Mouse (Mus musculus) lung, adult 2 months (tissue): ENCODE data around the gene Zfp869. TPM values are rescaled to one million over a fixed set of nuclear protein-coding genes. Genes with fewer than 3 reads are reported as not detected.
"Not testable (repeated sequence)": the region's sequence is repeated elsewhere in the genome, so short reads cannot be mapped to it uniquely, and the experiment has no call there.

Experiments used
- DNase-seq: peaks from one replicate; pipeline ENCODE4 v3.0.0; 2022
- H3K4me1 ChIP-seq: fragments of 200-500 bp; 2 replicates; pipeline ENCODE4 v1.6.1; 2011; ENCODE audit warnings: low read length; ENCODE audit not compliant: control insufficient read depth, insufficient read depth
- H3K4me3 ChIP-seq: fragments of 200-500 bp; replicated peaks from 2 replicates; pipeline ENCODE3; 2011; ENCODE audit warnings: low read depth, mild to moderate bottlenecking, control low read depth, low read length; ENCODE audit errors: extremely low read depth
- CTCF ChIP-seq: fragments of 200-500 bp; IDR thresholded peaks from 2 replicates; pipeline ENCODE4 v1.5.1; 2011; ENCODE audit warnings: mild to moderate bottlenecking, low read length, control low read depth; ENCODE audit not compliant: insufficient read depth
- POLR2A ChIP-seq: fragments of 200-500 bp; IDR thresholded peaks from 2 replicates; pipeline ENCODE4 v1.6.1; 2011; ENCODE audit warnings: low read depth, mild to moderate bottlenecking, control low read depth, low read length, borderline replicate concordance; ENCODE audit errors: extremely low read depth
- WGBS: fragments of 180-500 bp; shearing (Covaris S2); methylation state at CpG from one replicate; pipeline ENCODE4 v1.1.7; 2018; 5-methylcytosine and 5-hydroxymethylcytosine counted together
- polyA plus RNA-seq: library from polyadenylated mRNA; depleted of rRNA; stranded (reverse); fragments of >200 nt; gene quantifications from 2 replicates; pipeline ENCODE4 v1.2.3, GENCODE M21; 2012; rRNA removed

Gene Zfp869
- 2.4 and 4.7 TPM in 2 replicates for polyA plus RNA-seq

DNA sequence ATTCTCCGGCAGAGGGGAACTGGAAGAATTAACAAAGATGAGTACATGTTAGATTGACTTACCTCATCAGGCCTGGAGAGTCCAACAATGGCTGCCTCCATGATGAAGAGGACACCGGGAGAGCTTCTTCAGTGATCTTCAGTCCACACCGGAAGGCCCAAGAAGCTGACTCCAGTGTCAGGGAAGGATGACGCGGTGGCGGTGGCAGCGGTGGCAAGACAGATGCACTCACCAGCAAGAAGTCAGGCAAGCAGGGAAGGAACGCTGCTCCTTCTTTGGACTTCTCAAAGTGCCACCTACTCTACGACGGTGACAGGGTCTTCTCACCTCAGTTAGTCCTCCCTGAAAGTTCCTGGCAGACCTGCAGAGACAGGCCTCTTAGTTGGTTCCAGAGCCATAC is at the start of gene Zfp869:
TSS of gene Zfp869 (minus strand) at position 101 of the 400 bp plus-strand sequence.
- H3K4me1 ChIP-seq, H3K4me3 ChIP-seq, DNase-seq: not testable (repeated sequence)
- WGBS, result 96% methylated on average over 10 of the region's 10 CpGs

DNA sequence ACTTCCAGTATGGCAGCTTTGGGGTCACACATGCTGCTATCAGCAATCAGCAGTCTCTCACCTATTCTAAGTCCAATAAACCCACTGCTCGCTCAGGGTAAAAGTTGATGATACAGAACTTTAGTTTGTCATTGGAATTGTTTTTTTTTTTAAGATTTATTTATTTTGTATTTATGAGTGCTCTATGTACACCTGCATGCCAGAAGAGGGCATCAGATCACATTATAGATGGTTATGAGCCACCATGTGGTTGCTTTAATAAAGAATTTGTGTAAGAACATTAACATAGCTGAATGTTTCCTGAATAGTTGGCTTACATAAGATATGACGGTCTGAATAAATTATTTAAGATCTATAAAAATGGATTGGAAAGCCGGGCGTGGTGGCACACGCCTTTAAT is 47.8 kb upstream of the Zfp869 start:
- no peak for DNase-seq
- Histone ChIP-seq H3K4me3 (no peak overlapping the region), H3K4me1 (no peaks in the 10 kb centered on the region)
- 90% methylated on average over 5 of the region's 5 CpGs for WGBS
- no peak for TF ChIP-seq POLR2A
- no peak for TF ChIP-seq CTCF

DNA sequence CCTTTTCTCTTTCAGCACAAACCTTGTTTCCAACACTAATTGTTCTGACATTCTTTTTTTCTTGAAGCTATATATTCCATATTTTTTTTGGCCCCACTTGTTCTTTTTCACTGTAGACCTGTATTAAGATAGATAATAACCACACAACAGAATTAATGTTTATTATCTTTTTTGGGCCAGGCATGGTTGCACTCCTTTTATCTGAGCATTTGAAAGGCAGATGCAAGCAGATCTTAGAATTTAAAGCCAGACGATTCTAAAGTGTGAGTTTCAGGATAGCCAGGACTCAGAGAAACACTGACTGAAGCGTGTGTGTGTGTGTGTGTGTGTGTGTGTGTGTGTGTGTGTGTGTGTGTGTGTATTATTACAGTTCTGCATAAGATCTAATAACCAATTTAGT is 41.9 kb upstream of the Zfp869 start:
- no peak for DNase-seq
- Histone ChIP-seq H3K4me1 (no peaks in the 10 kb centered on the region), H3K4me3 (no peak overlapping the region)
- TF ChIP-seq POLR2A (no peak), CTCF (no peak)
- WGBS, result 89% methylated on average over 2 of the region's 2 CpGs

DNA sequence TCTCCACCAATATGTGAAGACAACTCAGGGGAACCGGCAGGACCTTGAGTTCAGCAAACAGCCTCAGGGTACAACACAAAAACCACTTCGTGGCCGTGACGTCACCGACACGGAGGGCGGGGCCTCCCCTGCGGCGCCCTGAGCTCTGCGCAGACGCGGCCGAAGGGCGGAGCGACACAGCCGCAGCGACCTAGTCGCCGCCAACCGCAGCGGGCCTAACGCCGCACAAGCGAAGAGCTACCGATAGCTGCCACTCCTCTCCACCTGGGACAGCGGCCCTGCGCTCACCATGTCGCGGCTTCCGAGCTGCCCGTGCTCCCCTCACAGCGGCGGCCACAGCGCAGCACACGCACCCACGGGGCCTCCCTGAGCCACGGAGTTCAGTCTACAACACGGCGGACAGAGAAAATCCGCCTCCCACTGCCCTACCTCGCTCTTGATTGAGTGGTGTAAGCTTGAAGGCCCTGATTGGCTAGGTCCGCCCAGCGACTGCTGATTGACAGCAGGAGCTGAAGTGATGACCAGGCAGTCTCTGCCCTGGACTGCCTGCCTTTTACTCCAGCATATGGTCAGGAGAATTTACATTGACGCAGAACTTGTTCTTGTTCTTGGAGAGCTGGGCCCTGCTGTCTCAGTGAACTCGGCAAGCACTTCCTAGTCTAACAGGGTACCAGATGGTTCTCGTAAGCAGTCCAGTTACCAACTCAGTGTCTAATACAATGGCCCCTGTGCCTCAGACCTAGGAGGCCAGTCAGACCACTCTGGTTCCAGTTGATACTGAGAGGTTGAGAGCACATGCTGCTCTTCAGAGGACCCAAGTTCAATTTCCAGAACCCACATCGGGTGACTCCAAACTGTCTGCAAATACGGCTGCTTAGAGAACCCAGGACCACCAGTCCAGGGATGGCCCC is 39.3 kb upstream of the Zfp869 start, which contains the start of gene Zfp963:
TSS of gene Zfp963 (minus strand) at position 427 of the 911 bp plus-strand sequence.
- no peaks in the 10 kb centered on the region for H3K4me1 ChIP-seq
- WGBS, result 3% methylated on average over 48 of the region's 48 CpGs
- DNase-seq, result peak; percentile 98
- peak; percentile 100 for TF ChIP-seq POLR2A
- TF ChIP-seq CTCF, result no peak
- H3K4me3 ChIP-seq, result peak within 1 kb of the TSS; percentile 92

DNA sequence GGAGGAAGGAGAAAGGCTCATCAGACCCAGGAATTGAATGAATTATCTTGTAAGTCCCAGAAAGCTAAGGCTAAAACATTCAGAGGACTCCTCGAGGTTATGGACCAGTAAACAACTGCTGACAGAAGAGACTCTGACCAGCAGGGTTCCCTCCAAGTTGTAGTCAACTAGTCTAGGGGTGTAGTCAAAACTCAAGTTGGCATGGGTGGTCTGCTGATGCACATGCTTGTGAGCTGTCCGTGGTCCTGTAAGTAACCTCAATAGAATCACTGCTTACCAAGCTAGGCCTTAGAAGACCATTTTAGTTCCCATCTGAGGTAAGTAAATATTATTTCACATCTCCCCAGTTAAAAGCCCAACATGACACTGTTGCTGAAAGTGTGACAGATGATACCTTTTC is 30.7 kb upstream of the Zfp869 start:
- 79% methylated on average over 2 of the region's 2 CpGs for WGBS
- no peak for DNase-seq
- TF ChIP-seq POLR2A, result no peak
- TF ChIP-seq CTCF, result no peak

DNA sequence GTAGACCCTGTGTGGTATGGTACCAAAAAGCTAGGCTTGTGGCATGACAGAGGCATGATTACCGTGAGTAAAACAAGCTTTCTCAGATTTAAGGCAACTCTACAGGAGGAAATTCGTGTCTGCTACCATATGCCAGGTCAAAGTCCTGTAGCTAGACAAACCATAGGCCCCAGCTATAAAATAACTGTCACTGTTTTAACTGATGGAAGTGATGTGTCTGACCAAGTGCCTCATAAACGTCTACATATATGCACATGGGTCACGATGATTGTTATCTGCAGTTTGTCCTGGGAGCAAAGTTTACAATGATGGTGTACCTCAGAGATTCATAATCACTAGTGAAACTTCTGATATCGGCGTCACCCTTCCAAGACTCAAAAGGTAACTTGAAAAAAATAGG is 30.2 kb upstream of the Zfp869 start:
- WGBS, result 80% methylated on average over 6 of the region's 6 CpGs
- TF ChIP-seq POLR2A, result no peak
- H3K4me3 ChIP-seq, result no peak overlapping the region
- H3K4me1 ChIP-seq, result no peaks in the 10 kb centered on the region
- DNase-seq, result no peak

More for the DNA sequence above, 30.7 kb upstream of the Zfp869 start:
- no peaks in the 10 kb centered on the region for H3K4me1 ChIP-seq
- no peak overlapping the region for H3K4me3 ChIP-seq

DNA sequence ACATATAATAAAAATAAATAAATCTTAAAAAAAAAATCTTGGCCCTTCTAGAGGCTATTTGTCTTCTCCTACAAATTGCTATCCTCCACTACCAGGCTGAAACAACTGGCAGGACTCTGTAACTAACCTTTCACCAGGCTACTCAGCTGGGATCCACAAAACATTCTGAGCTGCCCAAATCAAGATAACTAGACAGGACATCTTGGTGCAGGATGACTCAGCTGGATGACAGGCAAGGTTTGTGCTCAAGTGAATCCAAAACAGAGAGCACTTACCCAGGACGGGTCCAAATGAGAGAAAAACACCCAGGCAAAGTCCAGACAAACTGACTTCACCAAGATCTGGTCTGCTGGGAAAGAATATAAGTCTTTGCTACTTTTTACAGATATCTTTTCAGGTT is 25.0 kb upstream of the Zfp869 start:
- WGBS, result 69% methylated on average over 1 of the region's 1 CpGs
- no peak for DNase-seq

DNA sequence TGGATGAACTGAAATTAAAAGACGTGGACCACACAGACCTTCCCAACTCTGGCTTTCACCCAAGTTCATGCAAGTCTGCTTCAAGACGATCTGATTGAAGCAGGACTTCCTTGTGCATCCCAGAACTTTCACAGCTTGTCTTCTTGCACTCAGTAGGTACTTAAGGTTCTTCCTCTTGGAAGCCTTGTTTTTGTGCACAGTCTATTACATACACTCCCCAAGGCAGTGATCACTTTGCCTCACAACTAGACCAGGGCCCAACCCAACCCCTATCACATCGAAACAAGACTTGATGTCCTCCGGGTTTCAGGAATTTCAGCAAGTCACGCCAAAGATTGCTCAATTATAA is 6.7 kb upstream of the Zfp869 start:
- H3K4me3 ChIP-seq, result peak overlapping the region; percentile 40
- TF ChIP-seq CTCF (no peak), POLR2A (no peak)
- H3K4me1 ChIP-seq, result peaks cover 2% of the 10 kb centered on the region; the same call in 1 of the 2 replicates
- DNase-seq, result no peak
- whole genome bisulfite sequencing, result 34% methylated on average over 5 of the region's 5 CpGs

More for the DNA sequence above, 25.0 kb upstream of the Zfp869 start:
- Histone ChIP-seq H3K4me3 (no peak overlapping the region), H3K4me1 (no peaks in the 10 kb centered on the region)
- TF ChIP-seq CTCF, result no peak
- no peak for TF ChIP-seq POLR2A

DNA sequence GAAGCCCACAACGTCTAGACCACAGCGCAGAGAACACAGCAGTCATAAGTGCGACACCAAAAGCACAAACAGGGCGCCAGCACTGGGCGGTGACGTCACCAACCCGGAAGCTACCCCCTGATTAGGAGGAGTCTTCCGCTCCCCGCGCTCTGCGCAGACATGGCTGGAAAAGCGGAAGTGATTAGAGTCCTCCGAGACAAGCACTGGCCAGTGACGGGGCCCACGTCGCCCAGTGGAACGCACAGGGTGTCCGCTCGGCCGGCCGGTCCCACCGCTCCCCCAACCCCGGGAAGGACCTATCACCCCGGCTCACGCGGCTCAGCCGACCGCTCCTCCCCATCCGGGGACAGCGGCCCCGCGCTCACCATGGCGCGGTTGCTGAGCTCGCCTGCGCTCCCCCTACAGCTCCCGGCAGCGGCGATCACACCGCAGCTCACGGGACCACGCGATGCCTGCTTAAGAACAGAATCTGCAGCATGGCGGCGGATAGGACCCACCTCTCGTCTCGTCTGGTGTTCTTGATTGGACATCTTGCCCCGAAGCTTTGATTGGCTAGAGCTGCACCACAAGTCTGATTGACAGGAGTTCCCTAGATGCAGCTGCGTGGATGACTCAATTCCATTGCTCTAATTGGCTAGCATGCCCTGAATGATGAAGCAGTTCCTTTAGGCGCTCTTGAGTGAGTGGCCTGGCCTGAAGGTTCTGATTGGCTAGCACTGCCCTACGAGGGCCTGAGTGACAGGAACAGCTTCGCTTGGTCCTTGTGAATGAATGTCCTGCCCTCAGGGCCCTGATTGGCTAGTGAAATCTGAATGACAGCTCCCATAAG is 6.1 kb upstream of the Zfp869 start:
- H3K4me1 ChIP-seq, result peaks cover 2% of the 10 kb centered on the region; the same call in 1 of the 2 replicates
- H3K4me3 ChIP-seq, result peak overlapping the region; percentile 91
- peak; percentile 92 for DNase-seq
- under 1% methylated on average over 52 of the region's 52 CpGs for WGBS
- TF ChIP-seq POLR2A (peak; percentile 93; the same call in 1 of the 2 replicates), CTCF (no peak)
